Mouse (Mus musculus): Measurements from ENCODE around the gene Xaf1. TPM values are rescaled to one million over a fixed set of nuclear protein-coding genes. Genes with fewer than 3 reads are reported as not detected.

Gene Xaf1
- total RNA-seq, 2 experiments from 2014 or later: 64.9 to 122 TPM

DNA sequence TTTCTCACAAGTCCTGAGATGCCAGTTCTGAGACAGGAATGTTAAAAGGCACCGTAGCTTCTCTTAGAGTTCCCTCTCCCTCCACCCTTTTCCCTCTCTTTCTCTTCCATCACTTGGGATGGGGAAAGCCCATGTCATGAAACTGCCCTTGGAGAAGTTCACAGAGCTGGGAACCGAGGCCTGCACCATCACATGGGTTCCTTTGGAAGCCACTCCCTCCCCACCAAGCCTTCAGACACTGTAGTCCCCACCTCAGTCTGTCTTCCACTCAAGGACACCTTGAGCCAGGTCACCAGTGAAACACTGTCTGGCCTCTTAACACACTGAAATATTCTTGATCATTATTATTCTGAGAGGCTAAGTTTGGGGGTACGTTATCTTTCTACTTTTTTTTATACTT is 51.8 kb downstream of the Xaf1 start:
- ATAC-seq (replicated peaks; ENCODE audit: low FRiP score, poor library complexity, severe bottlenecking): no peak

- peak; percentile 75; the same call in 1 of the 2 replicates for ATAC-seq (replicated peaks; ENCODE audit: low FRiP score, poor library complexity, severe bottlenecking)
Observed at GRCm38 (mm10) chr11:72354971-72355728, 53.7 kb downstream of the Xaf1 start.

- ATAC-seq (replicated peaks; ENCODE audit: low FRiP score, poor library complexity, severe bottlenecking): no peak
Observed at GRCm38 (mm10) chr11:72361385-72362346, 60.2 kb downstream of the Xaf1 start.

DNA sequence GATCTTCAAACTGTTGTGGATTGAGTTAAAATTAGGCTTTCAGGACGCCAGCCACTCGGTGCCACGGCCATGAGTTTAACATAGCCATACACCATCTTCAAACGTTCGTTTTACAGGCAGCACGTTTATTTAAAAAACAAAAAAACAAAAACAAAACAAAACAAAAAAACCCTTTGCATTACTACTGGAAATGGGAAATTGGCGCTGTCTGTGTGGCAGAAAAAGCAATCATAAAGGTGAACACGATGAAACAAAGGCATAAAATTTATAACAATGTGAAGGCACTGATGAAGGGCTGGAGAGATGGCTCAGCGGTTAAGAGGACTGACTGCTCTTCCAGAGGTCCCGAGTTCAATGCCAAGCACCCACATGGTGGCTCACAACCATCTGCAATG is 60.9 kb downstream of the Xaf1 start, which contains the start of gene Tekt1:
TSS of gene Tekt1 (minus strand) at position 96 of the 395 bp plus-strand sequence.
- ATAC-seq (replicated peaks; ENCODE audit: low FRiP score, poor library complexity, severe bottlenecking): no peak

Other genes with a start within 250 kb of the Xaf1 start
- gene Pitpnm3, start 165.9 kb upstream of the Xaf1 start, total RNA-seq (2015; ENCODE audit: low replicate concordance): not detected in 2 replicates
- 0.14 TPM in 1 of 2 replicates, not detected in the other for gene Pitpnm3, start 165.9 kb upstream of the Xaf1 start, total RNA-seq (2017; ENCODE audit: low replicate concordance)
- gene Gm43951, start 94.8 kb upstream of the Xaf1 start, total RNA-seq (2015; ENCODE audit: low replicate concordance): not detected in 2 replicates
- not detected in 2 replicates for gene Gm43951, start 94.8 kb upstream of the Xaf1 start, total RNA-seq (2017; ENCODE audit: low replicate concordance)
- 0.84 and 4.2 TPM in 2 replicates for gene 4933427D14Rik, start 94.2 kb upstream of the Xaf1 start, total RNA-seq (2015; ENCODE audit: low replicate concordance)
- 5.9 and 8.9 TPM in 2 replicates for gene 4933427D14Rik, start 94.2 kb upstream of the Xaf1 start, total RNA-seq (2017; ENCODE audit: low replicate concordance)
- 32.5 and 42.6 TPM in 2 replicates for gene Txndc17, start 94.1 kb upstream of the Xaf1 start, total RNA-seq (2015; ENCODE audit: low replicate concordance)
- 13.6 and 17.0 TPM in 2 replicates for gene Txndc17, start 94.1 kb upstream of the Xaf1 start, total RNA-seq (2017; ENCODE audit: low replicate concordance)
- gene Med31, start 86.0 kb upstream of the Xaf1 start, total RNA-seq (2015; ENCODE audit: low replicate concordance): 0.77 and 7.7 TPM in 2 replicates
- 4.1 and 6.6 TPM in 2 replicates for gene Med31, start 86.0 kb upstream of the Xaf1 start, total RNA-seq (2017; ENCODE audit: low replicate concordance)
- not detected in 2 replicates for gene Slc13a5, start 34.4 kb upstream of the Xaf1 start, total RNA-seq (2015; ENCODE audit: low replicate concordance)
- not detected in 2 replicates for gene Slc13a5, start 34.4 kb upstream of the Xaf1 start, total RNA-seq (2017; ENCODE audit: low replicate concordance)
- gene Fbxo39, start 12.8 kb downstream of the Xaf1 start, total RNA-seq (2015; ENCODE audit: low replicate concordance): not detected in 2 replicates
- 0.70 and 1.3 TPM in 2 replicates for gene Fbxo39, start 12.8 kb downstream of the Xaf1 start, total RNA-seq (2017; ENCODE audit: low replicate concordance)
- gene Tekt1, start 60.8 kb downstream of the Xaf1 start, total RNA-seq (2015; ENCODE audit: low replicate concordance): not detected in 2 replicates
- not detected in 2 replicates for gene Tekt1, start 60.8 kb downstream of the Xaf1 start, total RNA-seq (2017; ENCODE audit: low replicate concordance)
- not detected in 2 replicates for gene Smtnl2, start 110.1 kb downstream of the Xaf1 start, total RNA-seq (2015; ENCODE audit: low replicate concordance)
- not detected in 2 replicates for gene Smtnl2, start 110.1 kb downstream of the Xaf1 start, total RNA-seq (2017; ENCODE audit: low replicate concordance)
- gene Ggt6, start 133.9 kb downstream of the Xaf1 start, total RNA-seq (2015; ENCODE audit: low replicate concordance): not detected in 2 replicates
- not detected in 2 replicates for gene Ggt6, start 133.9 kb downstream of the Xaf1 start, total RNA-seq (2017; ENCODE audit: low replicate concordance)
- 44.7 and 49.6 TPM in 2 replicates for gene Mybbp1a, start 139.7 kb downstream of the Xaf1 start, total RNA-seq (2015; ENCODE audit: low replicate concordance)
- 11.8 and 27.4 TPM in 2 replicates for gene Mybbp1a, start 139.7 kb downstream of the Xaf1 start, total RNA-seq (2017; ENCODE audit: low replicate concordance)
- gene Spns2, start 188.3 kb downstream of the Xaf1 start, total RNA-seq (2015; ENCODE audit: low replicate concordance): 1.3 TPM in 1 of 2 replicates, not detected in the other
- gene Spns2, start 188.3 kb downstream of the Xaf1 start, total RNA-seq (2017; ENCODE audit: low replicate concordance): 1.4 and 2.0 TPM in 2 replicates
- 0.58 and 4.2 TPM in 2 replicates for gene Spns3, start 248.9 kb downstream of the Xaf1 start, total RNA-seq (2015; ENCODE audit: low replicate concordance)
- gene Spns3, start 248.9 kb downstream of the Xaf1 start, total RNA-seq (2017; ENCODE audit: low replicate concordance): 1.5 and 5.1 TPM in 2 replicates

Data from erythroblast, adult 5-6 weeks (primary cell).